Mouse (Mus musculus) ES-Bruce4 (cell line): ENCODE data around the gene Rpl23. TPM values are rescaled to one million over a fixed set of nuclear protein-coding genes. Genes with fewer than 3 reads are reported as not detected.
A peak's percentile ranks its signal among the peaks of the same experiment; 100 is the strongest.

Experiments
- H3K27ac ChIP-seq: 2 replicates; pipeline ENCODE4 v1.5.1; 2012; ENCODE audit warnings: low read length, inconsistent platforms; ENCODE audit not compliant: insufficient read depth
- H3K27me3 ChIP-seq: 2 replicates; pipeline ENCODE4 v1.6.1; 2012; ENCODE audit warnings: mild to moderate bottlenecking, low read length, inconsistent platforms; ENCODE audit not compliant: control insufficient read depth, poor library complexity, insufficient read depth, severe bottlenecking
- H3K36me3 ChIP-seq: 2 replicates; pipeline ENCODE4 v1.6.1; 2012; ENCODE audit warnings: inconsistent platforms, mild to moderate bottlenecking, low read length, moderate library complexity; ENCODE audit not compliant: control insufficient read depth, poor library complexity, insufficient read depth, severe bottlenecking
- H3K4me1 ChIP-seq: one replicate; pipeline ENCODE4 v1.8.1; 2011; ENCODE audit warnings: low read length; ENCODE audit not compliant: control insufficient read depth, insufficient read depth
- H3K4me3 ChIP-seq: 2 replicates; pipeline ENCODE4 v1.5.1; 2011; ENCODE audit warnings: low read depth, mild to moderate bottlenecking, low read length
- H3K9ac ChIP-seq: 2 replicates; pipeline ENCODE4 v1.6.1; 2012; ENCODE audit warnings: low read depth, mild to moderate bottlenecking, inconsistent platforms; ENCODE audit not compliant: poor library complexity, severe bottlenecking
- H3K9me3 ChIP-seq: replicated peaks from 2 replicates; pipeline ENCODE4 v1.6.1; 2012; ENCODE audit warnings: mild to moderate bottlenecking, low read length, inconsistent platforms; ENCODE audit not compliant: control insufficient read depth, poor library complexity, insufficient read depth, severe bottlenecking
- CTCF ChIP-seq: IDR thresholded peaks from one replicate; pipeline ENCODE4 v1.8.1; 2011; ENCODE audit warnings: low read depth, low read length
- EP300 ChIP-seq: IDR thresholded peaks from 2 replicates; pipeline ENCODE4 v1.6.1; 2011; ENCODE audit warnings: low read depth, low read length; ENCODE audit not compliant: insufficient read depth
- POLR2A ChIP-seq: IDR thresholded peaks from one replicate; pipeline ENCODE4 v1.8.1; 2011; ENCODE audit warnings: low read length; ENCODE audit not compliant: insufficient read depth
- polyA plus RNA-seq: library from polyadenylated mRNA; stranded (reverse); fragments of >200 nt; gene quantifications from 2 replicates; pipeline ENCODE4 v1.2.4, GENCODE M21; 2011; ENCODE audit warnings: low read depth; ENCODE audit not compliant: missing spikeins, insufficient read depth, insufficient read length

Rpl23 gene
- polyA plus RNA-seq, 1 experiment, result 842 TPM

DNA sequence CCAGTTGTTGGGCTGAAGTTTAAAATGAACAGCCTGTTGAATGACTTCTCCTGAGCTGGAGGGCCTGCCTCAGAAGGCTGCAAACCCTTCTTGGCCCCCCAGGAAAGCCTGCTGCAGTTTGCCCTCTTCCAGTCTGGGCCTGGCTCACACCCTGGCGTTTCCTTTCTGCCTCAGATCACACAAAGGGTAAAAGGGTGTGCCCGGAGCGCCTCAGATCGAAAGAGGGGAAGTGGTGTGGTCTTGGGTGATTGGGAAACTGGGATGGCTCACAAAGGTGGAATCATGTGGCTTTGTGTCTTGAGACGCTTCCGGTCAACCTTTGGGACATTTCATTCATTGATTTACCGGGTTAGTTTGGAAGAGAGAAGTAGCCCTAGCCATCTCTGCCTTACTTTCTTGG lies 44.2 kb upstream of the Rpl23 start:
- peak overlapping the region; percentile 74 for H3K27ac ChIP-seq
- no peak overlapping the region for H3K4me3 ChIP-seq
- peaks cover 25% of the 10 kb centered on the region for H3K4me1 ChIP-seq
- no peaks in the 10 kb centered on the region for H3K27me3 ChIP-seq
- H3K9ac ChIP-seq, result no peak overlapping the region
- TF ChIP-seq EP300 (no peak), POLR2A (no peak), CTCF (no peak)
- peaks cover 23% of the 10 kb centered on the region for H3K36me3 ChIP-seq
- H3K9me3 ChIP-seq, result no peaks in the 10 kb centered on the region

GRCm38 (mm10) chr11:97825971-97826370 lies 43.7 kb upstream of the Rpl23 start:
- Histone ChIP-seq H3K9me3 (no peaks in the 10 kb centered on the region), H3K4me3 (no peak overlapping the region), H3K9ac (no peak overlapping the region), H3K27me3 (no peaks in the 10 kb centered on the region), H3K27ac (peak overlapping the region; percentile 74), H3K4me1 (peaks cover 23% of the 10 kb centered on the region), H3K36me3 (peaks cover 26% of the 10 kb centered on the region)
- no peak for TF ChIP-seq CTCF
- TF ChIP-seq EP300, result no peak
- no peak for TF ChIP-seq POLR2A

DNA sequence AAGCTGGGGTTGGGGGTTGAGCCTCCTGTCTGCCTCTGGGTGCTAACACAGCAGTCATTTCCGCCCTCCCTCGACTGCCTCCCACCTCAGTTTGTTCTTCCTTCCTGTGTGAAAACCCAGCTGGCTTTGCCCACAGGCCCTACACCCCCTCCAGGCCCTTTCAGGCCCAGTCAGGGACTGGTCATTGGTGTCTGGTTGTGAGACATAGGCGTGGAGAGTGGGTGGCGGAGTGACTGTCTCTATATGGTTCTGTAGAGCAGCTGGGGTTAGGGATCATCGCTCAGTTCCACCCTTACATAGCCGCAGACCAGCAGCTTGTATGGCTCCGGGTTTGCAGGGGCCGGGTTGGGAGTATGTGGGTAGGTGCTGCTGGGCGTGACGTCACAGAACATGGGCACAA lies 43.1 kb upstream of the Rpl23 start:
- H3K4me1 ChIP-seq, result peaks cover 18% of the 10 kb centered on the region
- H3K27ac ChIP-seq, result peak overlapping the region; percentile 46
- H3K9ac ChIP-seq, result no peak overlapping the region
- peaks cover 29% of the 10 kb centered on the region for H3K36me3 ChIP-seq
- TF ChIP-seq EP300 (no peak), POLR2A (no peak), CTCF (no peak)
- no peaks in the 10 kb centered on the region for H3K27me3 ChIP-seq
- H3K9me3 ChIP-seq, result no peaks in the 10 kb centered on the region
- no peak overlapping the region for H3K4me3 ChIP-seq

- Histone ChIP-seq H3K27me3 (no peaks in the 10 kb centered on the region), H3K4me1 (peaks cover 15% of the 10 kb centered on the region), H3K9me3 (no peaks in the 10 kb centered on the region), H3K27ac (peak overlapping the region; percentile 46; the same call in 1 of the 2 replicates), H3K4me3 (no peak overlapping the region), H3K36me3 (peaks cover 29% of the 10 kb centered on the region), H3K9ac (no peak overlapping the region)
- TF ChIP-seq POLR2A, result no peak
- TF ChIP-seq EP300, result no peak
- TF ChIP-seq CTCF, result no peak
Observed at GRCm38 (mm10) chr11:97824895-97825294, 42.7 kb upstream of the Rpl23 start.

GRCm38 (mm10) chr11:97824168-97824567 lies 41.9 kb upstream of the Rpl23 start:
- TF ChIP-seq POLR2A (no peak), EP300 (no peak), CTCF (no peak)
- Histone ChIP-seq H3K4me1 (peaks cover 17% of the 10 kb centered on the region), H3K36me3 (peaks cover 33% of the 10 kb centered on the region), H3K27me3 (no peaks in the 10 kb centered on the region), H3K9me3 (no peaks in the 10 kb centered on the region), H3K4me3 (no peak overlapping the region), H3K27ac (no peak overlapping the region), H3K9ac (no peak overlapping the region)

DNA sequence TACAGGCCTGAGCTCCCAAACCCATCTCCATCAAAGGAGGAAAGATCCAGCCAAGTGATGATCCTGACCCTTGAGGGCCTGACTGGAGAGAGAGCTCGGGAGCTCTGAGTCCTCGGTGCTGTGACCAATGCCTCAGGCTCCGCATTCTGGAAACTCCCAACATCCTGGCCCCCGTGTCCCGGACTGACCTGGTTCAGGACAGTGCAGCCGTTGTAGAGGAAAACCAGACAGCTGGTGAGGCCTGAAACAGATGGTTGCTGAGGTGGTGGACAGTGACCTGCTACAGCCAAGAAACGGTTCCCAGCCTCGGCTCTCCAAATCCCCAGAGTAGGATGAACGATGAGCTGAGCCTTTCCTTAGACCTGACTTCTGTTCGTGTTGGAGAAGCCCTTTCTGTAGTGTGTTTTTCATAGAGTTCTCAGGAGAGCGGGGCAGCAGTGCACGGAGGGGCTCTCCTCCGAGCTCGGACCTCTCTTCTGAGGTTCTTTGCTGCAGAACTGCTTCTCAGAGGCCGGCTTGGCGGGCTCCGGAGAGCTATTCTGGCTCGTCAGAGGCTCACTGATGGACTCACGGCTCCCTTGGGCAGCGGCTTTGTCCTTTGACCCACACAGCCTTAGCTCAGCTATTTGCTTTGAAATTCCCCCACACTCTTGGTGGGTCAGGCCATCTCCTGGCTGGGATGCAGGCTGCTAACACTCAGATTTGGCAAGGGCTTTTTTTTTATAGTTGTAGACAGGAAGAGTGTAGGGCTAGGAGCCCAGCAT lies 40.8 kb upstream of the Rpl23 start:
- TF ChIP-seq CTCF, result no peak
- TF ChIP-seq EP300, result no peak
- TF ChIP-seq POLR2A, result no peak
- H3K9ac ChIP-seq, result no peak overlapping the region
- no peak overlapping the region for H3K27ac ChIP-seq
- H3K4me1 ChIP-seq, result peaks cover 17% of the 10 kb centered on the region
- peaks cover 33% of the 10 kb centered on the region for H3K36me3 ChIP-seq
- H3K27me3 ChIP-seq, result no peaks in the 10 kb centered on the region
- no peak overlapping the region for H3K4me3 ChIP-seq
- H3K9me3 ChIP-seq, result no peaks in the 10 kb centered on the region
